In genomic region chr6:82652521-82653168, GRCm38 (mm10) we compare ENCODE assay signal across 8 mouse cellular contexts. TPM values are rescaled to one million over a fixed set of nuclear protein-coding genes. Genes with fewer than 3 reads are reported as not detected.
DNase-seq lines count a peak whose midpoint lies in the region; ATAC-seq and TF ChIP-seq lines count a peak whose summit lies in the region.

No protein-coding gene starts in this region.

- H3K4me1 ChIP-seq in embryonic facial prominence, embryonic 13.5 days, result peaks cover 28% of the 10 kb centered on the region; the same call in 1 of the 2 replicates
- 0 out of 2 replicates have a peak, but pooled peaks cover 4% of the 10 kb centered on the region for H3K4me1 ChIP-seq in limb, embryonic 14.5 days (ENCODE audit: control insufficient read depth, insufficient read depth, low read length)
- no peaks in the 10 kb centered on the region for H3K4me1 ChIP-seq in midbrain, postnatal 0 days (ENCODE audit: insufficient read depth, low read length)

- peaks cover 19% of the 10 kb centered on the region for H3K36me3 ChIP-seq in embryonic facial prominence, embryonic 13.5 days
- H3K36me3 ChIP-seq in limb, embryonic 14.5 days (ENCODE audit: control insufficient read depth, insufficient read depth, low read length), result peaks cover 12% of the 10 kb centered on the region
- H3K36me3 ChIP-seq in midbrain, postnatal 0 days (ENCODE audit: insufficient read depth, low read length), result no peaks in the 10 kb centered on the region

- H3K4me2 ChIP-seq in embryonic facial prominence, embryonic 13.5 days, result peak overlapping the region; percentile 66
- peak overlapping the region; percentile 69 for H3K4me2 ChIP-seq in limb, embryonic 14.5 days (replicated peaks; ENCODE audit: low read depth, low read length, severe bottlenecking)
- peak overlapping the region; percentile 76 for H3K4me2 ChIP-seq in midbrain, postnatal 0 days (ENCODE audit: low read depth, low read length, poor library complexity, severe bottlenecking)

- WGBS in embryonic facial prominence, embryonic 13.5 days, result under 1% methylated on average over 67 of the region's 67 CpGs
- WGBS in limb, embryonic 14.5 days, result under 1% methylated on average over 67 of the region's 67 CpGs
- under 1% methylated on average over 62 of the region's 67 CpGs for WGBS in midbrain, postnatal 0 days

- ATAC-seq in embryonic facial prominence, embryonic 13.5 days (ENCODE audit: insufficient number of reproducible peaks, insufficient read depth, low FRiP score, low TSS enrichment, low read depth), result peak; percentile 97
- peak; percentile 100 for ATAC-seq in limb, embryonic 14.5 days (ENCODE audit: low FRiP score, low read depth)
- ATAC-seq in midbrain, postnatal 0 days (ENCODE audit: low FRiP score), result peak; percentile 97

- no peaks in the 10 kb centered on the region for H3K9me3 ChIP-seq in embryonic facial prominence, embryonic 13.5 days
- no peaks in the 10 kb centered on the region for H3K9me3 ChIP-seq in limb, embryonic 14.5 days (ENCODE audit: control insufficient read depth, low read length)
- no peaks in the 10 kb centered on the region for H3K9me3 ChIP-seq in midbrain, postnatal 0 days (ENCODE audit: low read length)

- H3K27me3 ChIP-seq in embryonic facial prominence, embryonic 13.5 days, result no peaks in the 10 kb centered on the region
- H3K27me3 ChIP-seq in limb, embryonic 14.5 days (ENCODE audit: control insufficient read depth, insufficient read depth, low read length), result no peaks in the 10 kb centered on the region
- H3K27me3 ChIP-seq in midbrain, postnatal 0 days (ENCODE audit: insufficient read depth, low read length), result no peaks in the 10 kb centered on the region

- DNase-seq in 3134 (ENCODE audit: extremely low read depth, insufficient read length, low spot score), result peak; percentile 95
- peak; percentile 96 to 97 for DNase-seq in adrenal gland, postnatal 36 days
- peak; percentile 92 for DNase-seq in heart, adult 8-10 months (ENCODE audit: low spot score)
- peak; percentile 97 for DNase-seq in kidney, adult 9 months
- DNase-seq in limb, embryonic 14.5 days (ENCODE audit: low spot score), result peak; percentile 96
- peak; percentile 93 for DNase-seq in midbrain, postnatal 0 days (ENCODE audit: low spot score)
- DNase-seq in spleen, postnatal 14 days (ENCODE audit: low spot score in 2 of 2), result peak; percentile 96 to 97

- peak; percentile 52; the same call in 1 of the 2 replicates for TF ChIP-seq POLR2A in limb, embryonic 14.5 days (IDR thresholded peaks at IDR 0.05; ENCODE audit: borderline replicate concordance, extremely low read depth, insufficient read depth, insufficient read length)

- peak overlapping the region; percentile 70 for H3K4me3 ChIP-seq in embryonic facial prominence, embryonic 13.5 days
- peak overlapping the region; percentile 69 for H3K4me3 ChIP-seq in limb, embryonic 14.5 days (replicated peaks; ENCODE audit: low read length)
- H3K4me3 ChIP-seq in midbrain, postnatal 0 days (ENCODE audit: low read depth, low read length), result peak overlapping the region; percentile 78

- peak; percentile 38 for TF ChIP-seq CTCF in midbrain, postnatal 0 days (IDR thresholded peaks at IDR 0.05)

- H3K27ac ChIP-seq in embryonic facial prominence, embryonic 13.5 days, result peak overlapping the region; percentile 94
- peak overlapping the region; percentile 92 for H3K27ac ChIP-seq in limb, embryonic 14.5 days (replicated peaks; ENCODE audit: low read depth, low read length)
- peak overlapping the region; percentile 90 for H3K27ac ChIP-seq in midbrain, postnatal 0 days (ENCODE audit: low read depth, low read length)

- peak overlapping the region; percentile 83 for H3K9ac ChIP-seq in embryonic facial prominence, embryonic 13.5 days
- peak overlapping the region; percentile 82 for H3K9ac ChIP-seq in limb, embryonic 14.5 days (ENCODE audit: low read depth, low read length, severe bottlenecking)
- H3K9ac ChIP-seq in midbrain, postnatal 0 days (replicated peaks; ENCODE audit: low read length, poor library complexity, severe bottlenecking), result peak overlapping the region; percentile 76

RNA-seq across cellular contexts. Expression of gene Pole4, which starts 52.5 kb away (rescaled TPM):
- total RNA-seq in adrenal gland, postnatal 36 days (2021), result 10 to 100 TPM; 43.1 to 50.3 TPM
- 108 and 109 TPM in 2 replicates for polyA plus RNA-seq in embryonic facial prominence, embryonic 13.5 days (2015; fragmentation: Nextera tagmentation; extraction: Ambion mirVana)
- total RNA-seq in heart, adult 8-10 months (2022), result 10 to 100 TPM; 15.0 to 19.2 (median 17.6) TPM
- polyA plus RNA-seq in limb, embryonic 14.5 days (2012; rRNA removed), result 41.8 and 43.2 TPM in 2 replicates
- polyA plus RNA-seq in limb, embryonic 14.5 days (2014; fragmentation: Nextera tagmentation; extraction: Ambion mirVana), result 96.0 and 97.2 TPM in 2 replicates
- 68.2 and 90.0 TPM in 2 replicates for total RNA-seq in midbrain, postnatal 0 days (2014; rRNA removed)
- 134 and 145 TPM in 2 replicates for polyA plus RNA-seq in midbrain, postnatal 0 days (2015; fragmentation: Nextera tagmentation; extraction: Ambion mirVana)

Comparison
In these comparisons a context has a peak if more than half of its experiments do, and no peak if none do; other contexts are left out.
1. Peak in every context shown above with its lines: DNase-seq, ATAC-seq, H3K4me3 ChIP-seq and H3K27ac ChIP-seq.